Mouse (Mus musculus) adrenal gland, adult (tissue): ENCODE measurements around the gene BC067074.
"Not testable (repeated sequence)": the region's sequence is repeated elsewhere in the genome, so short reads cannot be mapped to it uniquely, and the experiment has no call there.

Experiments
- DNase-seq, 2 experiments: peaks; one replicate each; pipeline ENCODE4 v3.0.0; 2022 to 2023; ENCODE audit warnings: low spot score in 1 of 2; ENCODE audit not compliant: inconsistent age in 2 of 2

BC067074 gene

GRCm38 (mm10) chr13:113373291-113374083 lies 80.5 kb downstream of the BC067074 start:
- DNase-seq = no peak

GRCm38 (mm10) chr13:113374084-113374405 lies 81.1 kb downstream of the BC067074 start:
- DNase-seq = no peak

- DNase-seq = no peak
Measured at GRCm38 (mm10) chr13:113377631-113378030, 84.7 kb downstream of the BC067074 start.

- DNase-seq = no peak
Measured at GRCm38 (mm10) chr13:113378980-113379410, 86.0 kb downstream of the BC067074 start.

- no peak for DNase-seq
Measured at GRCm38 (mm10) chr13:113379766-113380309, 86.9 kb downstream of the BC067074 start.

GRCm38 (mm10) chr13:113381710-113382109 lies 88.8 kb downstream of the BC067074 start:
- DNase-seq = no peak

GRCm38 (mm10) chr13:113382201-113382600 lies 89.2 kb downstream of the BC067074 start:
- DNase-seq = no peak

- DNase-seq = not testable (repeated sequence)
Measured at GRCm38 (mm10) chr13:113382770-113383169, 89.8 kb downstream of the BC067074 start.

- no peak for DNase-seq
Measured at GRCm38 (mm10) chr13:113393386-113393785, 100.4 kb downstream of the BC067074 start.

- DNase-seq = no peak
Measured at GRCm38 (mm10) chr13:113394591-113394990, 101.6 kb downstream of the BC067074 start.

- DNase-seq = no peak
Measured at GRCm38 (mm10) chr13:113397006-113397520, 104.1 kb downstream of the BC067074 start.

GRCm38 (mm10) chr13:113401373-113402010 lies 108.5 kb downstream of the BC067074 start:
- no peak for DNase-seq

GRCm38 (mm10) chr13:113403706-113404105 lies 110.7 kb downstream of the BC067074 start:
- no peak for DNase-seq

- no peak for DNase-seq
Measured at GRCm38 (mm10) chr13:113404172-113404571, 111.2 kb downstream of the BC067074 start.

- DNase-seq = no peak
Measured at GRCm38 (mm10) chr13:113409941-113410340, 117.0 kb downstream of the BC067074 start.

GRCm38 (mm10) chr13:113415527-113415926 lies 122.6 kb downstream of the BC067074 start:
- DNase-seq = no peak

GRCm38 (mm10) chr13:113416986-113417385 lies 124.0 kb downstream of the BC067074 start:
- DNase-seq = no peak

- DNase-seq = peak; percentile 25 to 70
Measured at GRCm38 (mm10) chr13:113417757-113418483, 125.0 kb downstream of the BC067074 start.

- DNase-seq = no peak
Measured at GRCm38 (mm10) chr13:113418632-113419031, 125.7 kb downstream of the BC067074 start.

GRCm38 (mm10) chr13:113421472-113421871 lies 128.5 kb downstream of the BC067074 start:
- DNase-seq = no peak

GRCm38 (mm10) chr13:113423825-113424224 lies 130.9 kb downstream of the BC067074 start:
- DNase-seq = no peak
